Mouse (Mus musculus): ENCODE measurements at regions not wholly inside any gene's neighbourhood (a gene's known extent, or its start where the extent isn't known, plus 50 kb on each side); places are given as distances from the start of the nearest gene placed in this dataset. TPM values are rescaled to one million over a fixed set of nuclear protein-coding genes. Genes with fewer than 3 reads are reported as not detected.

DNA sequence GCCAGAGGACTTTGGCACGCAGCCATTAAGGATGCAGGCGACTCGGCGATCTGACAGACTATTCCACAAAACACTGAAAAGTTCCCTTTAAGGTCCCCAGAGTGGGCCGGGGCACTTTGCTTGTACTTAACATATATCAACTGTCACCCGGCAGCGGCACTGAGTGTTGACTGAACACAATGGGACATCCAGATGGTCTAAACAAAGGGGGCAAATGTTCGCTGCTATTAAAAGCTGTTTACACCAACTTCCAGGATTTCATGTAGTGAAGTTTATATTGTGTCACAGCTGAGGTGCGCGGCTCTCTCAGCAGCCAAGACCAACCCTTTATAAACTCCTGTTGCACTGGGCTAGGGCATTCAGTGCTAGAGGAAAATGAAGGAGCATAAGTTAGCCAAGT, 157.6 kb downstream of the Zfp281 start:
- H3K4me2 ChIP-seq (replicated peaks; ENCODE audit: low read depth, low read length) = peak overlapping the region; percentile 62
- H3K27me3 ChIP-seq (replicated peaks; ENCODE audit: insufficient read depth, low read length) = no peaks in the 10 kb centered on the region
- no peak overlapping the region for H3K9ac ChIP-seq (replicated peaks; ENCODE audit: low read depth)
- no peaks in the 10 kb centered on the region for H3K9me3 ChIP-seq (ENCODE audit: low read length)
- H3K36me3 ChIP-seq (ENCODE audit: insufficient read depth, low read length) = no peaks in the 10 kb centered on the region
- peaks cover 8% of the 10 kb centered on the region; the same call in 1 of the 2 replicates for H3K4me1 ChIP-seq (ENCODE audit: insufficient read depth, low read depth, low read length)
- peak overlapping the region; percentile 32; the same call in 1 of the 2 replicates for H3K4me3 ChIP-seq (ENCODE audit: low read depth, low read length)
- DNase-seq (ENCODE audit: low spot score) (peak; percentile 66), ATAC-seq (peak; percentile 86)
- 11% methylated on average over 10 of the region's 10 CpGs for WGBS
- TF ChIP-seq EP300 (IDR thresholded peaks at IDR 0.05) (peak; percentile 84), CTCF (IDR thresholded peaks at IDR 0.05) (no peak)
- H3K27ac ChIP-seq (ENCODE audit: low read length) = no peak overlapping the region

DNA sequence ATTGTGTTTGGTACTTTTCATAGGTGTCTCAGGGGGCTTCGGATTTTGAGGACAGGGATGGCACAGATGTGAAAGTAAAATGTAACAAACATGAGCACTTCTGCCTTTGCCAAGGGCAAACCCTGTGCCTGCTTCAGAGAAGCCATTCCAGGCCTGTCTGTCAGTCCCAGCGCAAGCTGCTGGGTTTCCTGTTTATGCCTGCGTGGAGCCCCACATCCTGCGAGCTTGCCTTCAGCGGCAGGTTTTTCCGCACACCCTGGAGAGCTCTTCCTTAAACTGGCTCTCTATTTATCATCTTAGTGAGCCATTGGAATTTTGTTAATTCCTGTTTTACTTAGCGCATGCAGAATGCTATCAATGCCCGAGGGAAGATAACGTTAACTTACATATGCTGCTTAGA, 159.5 kb downstream of the Zfp281 start:
- TF ChIP-seq EP300 (IDR thresholded peaks at IDR 0.05) (peak; percentile 85), CTCF (IDR thresholded peaks at IDR 0.05) (no peak)
- peak; percentile 60 for ATAC-seq
- WGBS = 27% methylated on average over 9 of the region's 9 CpGs
- Histone ChIP-seq H3K36me3 (ENCODE audit: insufficient read depth, low read length) (no peaks in the 10 kb centered on the region), H3K27ac (ENCODE audit: low read length) (no peak overlapping the region), H3K4me2 (replicated peaks; ENCODE audit: low read depth, low read length) (no peak overlapping the region), H3K27me3 (replicated peaks; ENCODE audit: insufficient read depth, low read length) (no peaks in the 10 kb centered on the region), H3K4me1 (ENCODE audit: insufficient read depth, low read depth, low read length) (peaks cover 8% of the 10 kb centered on the region; the same call in 1 of the 2 replicates), H3K4me3 (ENCODE audit: low read depth, low read length) (no peak overlapping the region), H3K9me3 (ENCODE audit: low read length) (no peaks in the 10 kb centered on the region), H3K9ac (replicated peaks; ENCODE audit: low read depth) (no peak overlapping the region)
- DNase-seq (ENCODE audit: low spot score) = peak; percentile 36

DNA sequence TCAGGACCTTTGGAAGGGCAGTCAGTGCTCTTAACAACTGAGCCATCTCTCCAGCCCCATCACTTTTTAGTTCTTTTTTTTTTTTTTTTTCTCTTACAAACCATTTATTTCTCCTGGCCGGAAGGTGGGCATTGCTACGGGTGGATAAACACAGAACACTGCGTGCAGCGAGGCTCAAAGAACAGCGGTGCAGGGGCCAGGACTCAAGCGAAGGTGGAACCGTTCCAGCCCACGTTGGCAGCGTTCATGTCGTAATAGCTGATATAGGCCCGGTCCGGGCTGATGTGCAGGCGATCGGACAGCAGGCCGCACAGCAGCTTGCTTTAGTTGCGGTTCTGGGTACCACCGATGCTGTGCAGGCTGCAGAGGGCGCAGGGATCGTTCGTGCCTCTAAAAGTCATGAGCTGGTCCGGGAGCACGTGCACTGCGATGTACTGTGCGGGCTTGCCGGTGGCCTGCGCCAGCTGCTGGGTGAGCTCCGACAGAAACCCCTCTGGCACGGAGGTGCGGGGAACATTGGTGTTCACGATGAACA, 164.3 kb downstream of the Zfp281 start:
- H3K4me3 ChIP-seq (ENCODE audit: low read depth, low read length) = no peak overlapping the region

DNA sequence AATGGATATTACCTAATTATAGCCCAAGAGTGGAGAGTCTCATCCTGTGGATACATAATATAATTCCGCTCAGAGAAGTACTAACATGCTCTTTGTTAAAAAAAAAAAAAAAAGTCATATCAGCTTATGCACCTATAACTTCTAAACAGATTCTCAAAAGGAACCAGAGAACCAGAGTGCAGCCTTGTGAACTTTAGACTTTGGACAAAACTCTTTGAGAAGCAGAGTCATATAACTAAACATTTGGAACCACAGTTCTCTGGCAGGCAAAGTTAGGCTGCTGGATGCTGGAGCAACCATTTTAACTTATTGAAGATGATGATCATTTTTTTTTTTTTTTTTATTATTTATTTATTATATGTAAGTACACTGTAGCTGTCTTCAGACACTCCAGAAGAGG, 166.9 kb downstream of the Zfp281 start:
- H3K27ac ChIP-seq (ENCODE audit: low read length) = no peak overlapping the region
- no peak overlapping the region for H3K9ac ChIP-seq (replicated peaks; ENCODE audit: low read depth)
- H3K36me3 ChIP-seq (ENCODE audit: insufficient read depth, low read length) = no peaks in the 10 kb centered on the region
- ATAC-seq (no peak), DNase-seq (ENCODE audit: low spot score) (no peak)
- no peaks in the 10 kb centered on the region for H3K27me3 ChIP-seq (replicated peaks; ENCODE audit: insufficient read depth, low read length)
- TF ChIP-seq EP300 (IDR thresholded peaks at IDR 0.05) (no peak), CTCF (IDR thresholded peaks at IDR 0.05) (no peak)
- 59% methylated on average over 1 of the region's 1 CpGs for WGBS
- no peak overlapping the region for H3K4me3 ChIP-seq (ENCODE audit: low read depth, low read length)
- no peak overlapping the region for H3K4me2 ChIP-seq (replicated peaks; ENCODE audit: low read depth, low read length)
- no peaks in the 10 kb centered on the region for H3K4me1 ChIP-seq (ENCODE audit: insufficient read depth, low read depth, low read length)
- H3K9me3 ChIP-seq (ENCODE audit: low read length) = no peaks in the 10 kb centered on the region

More for the DNA sequence above, 164.3 kb downstream of the Zfp281 start:
- Histone ChIP-seq H3K27ac (ENCODE audit: low read length) (no peak overlapping the region), H3K4me2 (replicated peaks; ENCODE audit: low read depth, low read length) (no peak overlapping the region), H3K9ac (replicated peaks; ENCODE audit: low read depth) (no peak overlapping the region), H3K4me1 (ENCODE audit: insufficient read depth, low read depth, low read length) (no peaks in the 10 kb centered on the region), H3K27me3 (replicated peaks; ENCODE audit: insufficient read depth, low read length) (no peaks in the 10 kb centered on the region), H3K9me3 (ENCODE audit: low read length) (no peaks in the 10 kb centered on the region), H3K36me3 (ENCODE audit: insufficient read depth, low read length) (no peaks in the 10 kb centered on the region)
- 69% methylated on average over 30 of the region's 30 CpGs for WGBS
- DNase-seq (ENCODE audit: low spot score) (no peak), ATAC-seq (no peak)
- TF ChIP-seq CTCF (IDR thresholded peaks at IDR 0.05) (no peak), EP300 (IDR thresholded peaks at IDR 0.05) (no peak)

Small RNA genes in the stretch of these regions (microRNA-seq; reads per million reads assigned to microRNA genes)
- not detected for gene Gm22132

Data from lung, postnatal 0 days (tissue).